Mouse (Mus musculus) intestine, postnatal 0 days (tissue): ENCODE measurements at regions not wholly inside any gene's neighbourhood (a gene's known extent, or its start where the extent isn't known, plus 50 kb on each side); places are given as distances from the start of the nearest gene placed in this dataset.
A peak's percentile ranks its signal among the peaks of the same experiment; 100 is the strongest.

Source experiments
- ATAC-seq: fragments of 200-750 bp; cut with Nextera tagmentation; 2 replicates; pipeline ENCODE4 v1.8.0; 2017; ENCODE audit warnings: mild to moderate bottlenecking, moderate TSS enrichment, moderate library complexity
- H3K27ac ChIP-seq: fragments of 300-500 bp; sonication (generic); 2 replicates; pipeline ENCODE4 v1.5.1; 2014; ENCODE audit warnings: mild to moderate bottlenecking, low read depth, low read length, moderate library complexity
- H3K27me3 ChIP-seq: fragments of 300-500 bp; sonication (generic); replicated peaks from 2 replicates; pipeline ENCODE4 v1.6.1; 2014; ENCODE audit warnings: low read length, mixed read lengths; ENCODE audit not compliant: control insufficient read depth, insufficient read depth
- H3K36me3 ChIP-seq: fragments of 300-500 bp; sonication (generic); 2 replicates; pipeline ENCODE4 v1.6.1; 2014; ENCODE audit warnings: mild to moderate bottlenecking, moderate library complexity; ENCODE audit not compliant: control insufficient read depth, insufficient read depth
- H3K4me1 ChIP-seq: fragments of 300-500 bp; sonication (generic); replicated peaks from 2 replicates; pipeline ENCODE4 v1.6.1; 2014; ENCODE audit warnings: antibody characterized with exemption, low read length, mixed read lengths; ENCODE audit not compliant: control insufficient read depth, insufficient read depth
- H3K4me2 ChIP-seq: fragments of 300-500 bp; sonication (generic); replicated peaks from 2 replicates; pipeline ENCODE4 v1.6.1; 2014; ENCODE audit warnings: low read depth, mild to moderate bottlenecking, moderate library complexity
- H3K4me3 ChIP-seq: fragments of 300-500 bp; sonication (generic); 2 replicates; pipeline ENCODE4 v1.5.1; 2014; ENCODE audit warnings: low read depth, low read length
- H3K9ac ChIP-seq: fragments of 300-500 bp; sonication (generic); 2 replicates; pipeline ENCODE4 v1.6.1; 2014; ENCODE audit warnings: mild to moderate bottlenecking, low read depth, low read length
- H3K9me3 ChIP-seq: fragments of 300-500 bp; sonication (generic); 2 replicates; pipeline ENCODE4 v1.6.1; 2016; ENCODE audit warnings: mixed run types; ENCODE audit not compliant: control insufficient read depth
- CTCF ChIP-seq: sonication (generic); IDR thresholded peaks from 2 replicates; pipeline ENCODE4 v1.5.1; 2016; ENCODE audit warnings: low read depth, mild to moderate bottlenecking, control low read depth, antibody characterized with exemption, moderate library complexity
- WGBS: fragments of 180-500 bp; shearing (Covaris S2); extraction: QIAGEN DNeasy Blood & Tissue Kit; methylation state at CpG from one replicate; pipeline ENCODE4 v1.1.7; 2014; 5-methylcytosine and 5-hydroxymethylcytosine counted together

- Histone ChIP-seq H3K4me1 (no peaks in the 10 kb centered on the region), H3K27ac (no peak overlapping the region), H3K36me3 (no peaks in the 10 kb centered on the region), H3K4me3 (no peak overlapping the region), H3K27me3 (no peaks in the 10 kb centered on the region), H3K4me2 (no peak overlapping the region), H3K9ac (no peak overlapping the region), H3K9me3 (no peaks in the 10 kb centered on the region)
- TF ChIP-seq CTCF: no peak
- ATAC-seq: peak; percentile 73
Observed at GRCm38 (mm10) chr8:46933256-46933655, 53.4 kb upstream of the Enpp6 start.

- ATAC-seq: no peak
- no peak overlapping the region for H3K9ac ChIP-seq
- H3K27me3 ChIP-seq: no peaks in the 10 kb centered on the region
- H3K9me3 ChIP-seq: no peaks in the 10 kb centered on the region
- H3K36me3 ChIP-seq: no peaks in the 10 kb centered on the region
- no peaks in the 10 kb centered on the region for H3K4me1 ChIP-seq
- TF ChIP-seq CTCF: no peak
- H3K4me2 ChIP-seq: no peak overlapping the region
- WGBS: 77% methylated on average over 9 of the region's 9 CpGs
- no peak overlapping the region for H3K27ac ChIP-seq
- H3K4me3 ChIP-seq: no peak overlapping the region
Observed at GRCm38 (mm10) chr8:46934254-46934653, 52.4 kb upstream of the Enpp6 start.

- Histone ChIP-seq H3K9me3 (no peaks in the 10 kb centered on the region), H3K27ac (no peak overlapping the region), H3K4me2 (no peak overlapping the region), H3K4me1 (no peaks in the 10 kb centered on the region), H3K4me3 (no peak overlapping the region), H3K27me3 (no peaks in the 10 kb centered on the region), H3K36me3 (no peaks in the 10 kb centered on the region), H3K9ac (no peak overlapping the region)
- WGBS: 32% methylated on average over 9 of the region's 9 CpGs
- ATAC-seq: peak; percentile 60; the same call in 1 of the 2 replicates
- TF ChIP-seq CTCF: peak; percentile 85
Observed at GRCm38 (mm10) chr8:46934898-46935297, 51.8 kb upstream of the Enpp6 start.

DNA sequence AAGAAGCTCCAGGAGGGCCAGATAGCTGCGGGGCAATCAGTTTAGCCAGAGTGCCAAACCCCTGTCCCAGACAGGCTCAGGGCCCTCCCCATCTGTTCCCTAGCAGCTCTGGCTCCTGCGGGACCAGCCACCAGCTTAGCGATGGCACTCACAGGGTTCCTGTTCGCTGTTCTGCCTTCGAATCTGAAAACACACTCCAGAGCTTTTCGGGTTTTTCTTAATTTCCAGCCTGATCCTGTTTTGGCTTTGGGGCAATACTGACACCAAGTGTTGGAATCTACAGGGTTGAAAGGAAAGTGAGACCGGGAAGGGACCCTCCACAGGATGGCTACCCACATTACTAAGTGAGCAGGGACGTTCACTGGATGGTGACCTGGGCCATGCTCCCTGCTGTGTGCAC lies 50.6 kb upstream of the Enpp6 start:
- Histone ChIP-seq H3K4me3 (no peak overlapping the region), H3K9ac (no peak overlapping the region), H3K36me3 (no peaks in the 10 kb centered on the region), H3K27me3 (no peaks in the 10 kb centered on the region), H3K4me2 (no peak overlapping the region), H3K4me1 (no peaks in the 10 kb centered on the region), H3K27ac (no peak overlapping the region), H3K9me3 (no peaks in the 10 kb centered on the region)
- TF ChIP-seq CTCF: peak; percentile 70
- WGBS: 46% methylated on average over 8 of the region's 8 CpGs
- no peak for ATAC-seq
